Mouse (Mus musculus): ENCODE results near the gene Adam22. TPM values are rescaled to one million over a fixed set of nuclear protein-coding genes. Genes with fewer than 3 reads are reported as not detected.

Gene Adam22
- polyA plus RNA-seq (2016; fragmentation: Nextera tagmentation; extraction: Ambion mirVana): 7.3 and 8.1 TPM in 2 replicates

DNA sequence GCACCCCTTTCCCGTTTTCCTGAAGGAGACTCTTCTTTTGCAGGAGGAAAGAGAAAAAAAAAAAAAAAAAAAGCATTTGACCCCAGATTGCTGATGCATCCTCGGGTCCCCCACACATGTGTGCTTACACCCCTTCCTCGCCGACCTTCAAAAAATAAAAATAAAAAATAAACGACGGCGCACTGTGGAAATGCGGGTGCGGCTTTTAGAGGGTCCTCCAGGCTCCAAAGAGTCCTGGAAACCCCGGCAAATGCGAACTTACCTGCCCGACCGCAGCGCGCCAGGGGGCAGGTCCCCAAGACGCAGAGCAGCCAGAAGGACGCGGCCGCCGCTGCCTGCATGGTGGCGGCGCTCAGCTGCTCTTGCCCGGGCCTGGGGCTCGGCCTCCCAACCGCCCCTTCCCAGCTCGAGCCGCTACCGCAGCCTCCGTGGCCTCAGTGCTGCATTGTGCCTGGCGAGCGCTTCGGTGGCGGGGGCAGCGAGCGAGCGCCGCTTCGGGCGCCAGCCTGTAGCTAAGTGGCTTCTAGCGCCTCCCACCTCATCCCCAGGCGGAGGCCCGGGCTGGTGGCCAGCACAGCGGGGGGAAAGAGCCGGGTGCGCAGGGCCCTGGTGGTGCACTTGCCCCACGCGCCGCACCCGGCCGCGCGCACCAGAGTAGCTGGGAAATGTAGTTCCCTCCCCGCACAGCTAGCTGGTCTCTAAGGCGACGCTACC is at the start of gene Adam22:
Gene Adam22, minus strand, starts transcription at position 547 of the 714 bp plus-strand sequence.
- no peaks in the 10 kb centered on the region for H3K36me3 ChIP-seq (replicated peaks)
- peak within 1 kb of the TSS; percentile 75 for H3K4me3 ChIP-seq
- H3K4me1 ChIP-seq: peaks cover 18% of the 10 kb centered on the region
- DNase-seq (ENCODE audit: extremely low spot score, low spot score): peak; percentile 65
- under 1% methylated on average over 55 of the region's 55 CpGs for WGBS
- peaks cover 13% of the 10 kb centered on the region for H3K27me3 ChIP-seq (ENCODE audit: poor library complexity, severe bottlenecking)
- H3K27ac ChIP-seq: peak within 1 kb of the TSS; percentile 88
- H3K9me3 ChIP-seq: 0 out of 2 replicates have a peak, but pooled peaks cover 3% of the 10 kb centered on the region

DNA sequence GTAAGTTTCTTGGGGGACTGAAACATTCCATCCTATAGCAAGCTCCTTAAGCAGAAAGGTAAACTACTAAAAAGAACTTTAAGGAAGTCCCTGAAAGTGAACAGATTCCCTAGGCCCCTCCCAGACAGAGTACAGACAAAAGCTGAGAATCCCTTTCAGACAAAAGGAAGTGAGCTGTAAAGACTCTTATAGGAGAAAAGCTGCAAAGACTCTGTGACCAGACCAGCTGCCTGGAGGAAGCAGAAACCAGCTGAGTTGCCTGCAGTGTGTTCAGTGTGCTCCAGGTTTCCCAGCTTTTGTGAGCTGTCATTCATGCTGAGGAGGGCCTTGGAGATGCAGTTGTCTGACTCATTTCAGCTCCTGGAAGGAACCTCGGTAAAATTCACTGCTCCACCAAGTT is 49.5 kb upstream of the Adam22 start:
- Histone ChIP-seq H3K9me3 (no peaks in the 10 kb centered on the region), H3K4me1 (peaks cover 20% of the 10 kb centered on the region), H3K36me3 (replicated peaks) (peaks cover 81% of the 10 kb centered on the region), H3K4me3 (no peak overlapping the region), H3K27ac (no peak overlapping the region), H3K27me3 (ENCODE audit: poor library complexity, severe bottlenecking) (no peaks in the 10 kb centered on the region)
- DNase-seq (ENCODE audit: extremely low spot score, low spot score): no peak
- 60% methylated on average over 1 of the region's 1 CpGs for WGBS

DNA sequence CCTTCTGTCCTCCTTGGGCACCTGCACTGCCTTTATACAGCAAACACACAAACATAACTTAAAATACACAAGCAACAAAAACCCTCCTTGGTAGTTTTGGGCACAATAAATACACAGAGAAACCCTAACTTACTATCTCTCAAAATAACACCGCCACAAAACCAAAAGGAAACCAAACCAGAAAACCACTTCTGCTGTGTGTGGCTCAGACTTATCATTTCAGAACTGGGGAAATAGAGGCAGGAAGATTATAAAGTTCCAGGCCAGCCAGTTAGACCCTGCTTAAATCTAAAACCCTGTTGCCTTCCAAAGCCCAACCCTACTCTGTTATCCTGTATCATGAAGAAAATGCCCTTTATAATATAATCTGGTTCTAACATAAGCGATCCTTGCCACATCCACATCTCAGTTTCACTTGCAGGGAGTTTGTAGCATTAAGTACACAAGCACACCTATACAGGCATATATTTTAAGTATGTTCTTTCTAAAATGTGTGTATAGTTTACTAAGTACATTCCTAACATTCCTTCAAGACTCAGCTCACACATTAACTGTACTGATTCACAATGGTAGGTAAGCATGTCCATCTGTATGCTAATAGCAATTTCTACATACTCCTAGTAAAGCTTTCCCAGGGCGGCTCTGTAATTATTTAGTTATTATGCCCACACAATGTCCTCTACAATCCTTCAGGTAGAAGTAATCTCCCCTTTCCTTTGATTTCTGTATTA is 48.9 kb upstream of the Adam22 start:
- no peaks in the 10 kb centered on the region for H3K9me3 ChIP-seq
- WGBS: 95% methylated on average over 3 of the region's 3 CpGs
- H3K4me1 ChIP-seq: peaks cover 20% of the 10 kb centered on the region
- DNase-seq (ENCODE audit: extremely low spot score, low spot score): no peak
- H3K27me3 ChIP-seq (ENCODE audit: poor library complexity, severe bottlenecking): no peaks in the 10 kb centered on the region
- H3K36me3 ChIP-seq (replicated peaks): peaks cover 87% of the 10 kb centered on the region
- no peak overlapping the region for H3K27ac ChIP-seq
- no peak overlapping the region for H3K4me3 ChIP-seq

DNA sequence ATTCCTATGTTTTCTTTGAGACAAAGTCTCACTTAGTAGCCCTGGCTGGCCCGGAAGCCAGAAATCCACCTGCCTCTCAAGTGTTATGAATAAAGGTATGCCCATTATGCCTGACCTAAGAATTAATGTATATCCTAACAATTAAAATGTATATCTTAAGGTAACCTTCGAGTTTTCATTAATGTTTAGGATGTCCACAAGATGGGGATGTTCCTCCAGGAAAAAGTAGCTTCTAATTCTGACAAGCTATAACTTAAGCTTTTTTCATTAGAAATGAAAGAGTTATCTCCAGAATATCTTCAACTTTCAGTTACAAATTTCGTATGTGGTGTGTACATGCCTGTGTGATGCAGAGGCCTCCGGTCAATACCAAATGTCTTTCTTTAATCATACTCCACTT is 40.8 kb upstream of the Adam22 start:
- H3K4me3 ChIP-seq: no peak overlapping the region

DNA sequence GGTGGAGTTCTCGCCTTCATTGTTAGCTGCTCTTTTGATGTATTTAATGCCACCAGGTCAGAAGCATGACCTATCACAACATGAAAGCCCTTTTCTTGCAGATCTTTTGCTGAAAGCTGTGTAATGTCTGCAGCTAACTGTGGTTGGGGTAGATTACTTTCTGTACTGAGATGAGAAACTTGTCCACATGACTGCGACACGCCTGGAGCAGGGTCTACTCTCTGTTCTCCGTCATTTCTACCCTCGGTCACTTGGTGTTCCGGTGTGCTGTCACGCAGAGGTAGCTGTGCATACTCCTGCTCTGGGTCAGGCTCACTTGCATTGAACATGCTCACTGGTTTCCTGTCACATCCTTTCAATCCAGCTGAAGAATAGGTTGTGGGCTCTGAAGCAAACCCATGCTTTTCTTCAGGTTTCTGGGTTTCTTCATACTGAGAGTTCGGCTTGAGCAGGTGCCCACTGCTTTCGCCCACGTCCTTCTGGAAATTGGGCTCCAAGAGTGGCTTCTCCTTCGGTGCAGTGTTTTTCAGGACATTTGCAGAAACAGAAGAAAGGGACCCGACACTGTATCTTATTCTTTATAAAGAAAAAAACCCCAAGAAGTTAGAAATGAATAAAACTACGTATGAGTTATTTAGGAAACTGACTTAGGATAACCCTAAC is 29.8 kb upstream of the Adam22 start:
- Histone ChIP-seq H3K4me1 (no peaks in the 10 kb centered on the region), H3K27ac (no peak overlapping the region), H3K36me3 (replicated peaks) (peaks cover 86% of the 10 kb centered on the region), H3K9me3 (no peaks in the 10 kb centered on the region), H3K27me3 (ENCODE audit: poor library complexity, severe bottlenecking) (no peaks in the 10 kb centered on the region), H3K4me3 (no peak overlapping the region)
- DNase-seq (ENCODE audit: extremely low spot score, low spot score): no peak
- WGBS: 92% methylated on average over 13 of the region's 13 CpGs

More for the DNA sequence above, 40.8 kb upstream of the Adam22 start:
- Histone ChIP-seq H3K9me3 (no peaks in the 10 kb centered on the region), H3K36me3 (replicated peaks) (peaks cover 97% of the 10 kb centered on the region), H3K27ac (no peak overlapping the region), H3K27me3 (ENCODE audit: poor library complexity, severe bottlenecking) (no peaks in the 10 kb centered on the region), H3K4me1 (no peaks in the 10 kb centered on the region)
- WGBS: 95% methylated on average over 4 of the region's 4 CpGs
- no peak for DNase-seq (ENCODE audit: extremely low spot score, low spot score)

DNA sequence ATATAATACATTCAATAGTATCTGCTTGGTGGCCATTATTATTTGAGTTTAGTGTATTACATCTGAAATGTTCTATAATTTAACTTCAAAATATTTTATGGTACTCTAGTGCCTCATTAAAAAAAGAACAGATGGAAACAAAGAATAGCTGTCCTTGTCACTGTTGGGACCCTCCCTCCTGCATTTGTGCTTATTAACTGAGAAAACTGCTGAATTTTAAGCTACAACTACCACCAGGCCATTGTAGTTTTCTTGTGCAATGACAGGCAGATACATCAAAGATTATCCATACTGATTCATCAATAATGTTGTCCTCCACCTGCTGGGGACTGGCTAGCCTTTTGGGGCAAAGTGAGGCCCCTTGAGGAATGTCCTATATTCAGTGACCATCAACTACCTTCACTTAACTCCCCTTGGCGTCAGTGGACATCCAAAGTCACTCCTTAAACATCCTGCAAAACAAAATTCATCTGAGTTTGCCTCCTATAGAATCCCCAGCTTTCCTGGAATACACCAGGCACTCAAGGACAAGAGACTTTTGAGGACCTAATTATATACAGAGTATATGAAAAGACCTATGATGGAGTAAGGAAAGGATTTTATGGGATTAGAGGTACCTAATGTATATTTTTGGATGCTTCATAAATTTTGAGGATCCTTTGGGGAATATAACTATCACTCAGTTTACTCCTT is 26.1 kb upstream of the Adam22 start:
- Histone ChIP-seq H3K4me1 (no peaks in the 10 kb centered on the region), H3K9me3 (no peaks in the 10 kb centered on the region), H3K4me3 (no peak overlapping the region), H3K36me3 (replicated peaks) (peaks cover 50% of the 10 kb centered on the region), H3K27ac (no peak overlapping the region), H3K27me3 (ENCODE audit: poor library complexity, severe bottlenecking) (no peaks in the 10 kb centered on the region)
- 66% methylated on average over 1 of the region's 1 CpGs for WGBS
- no peak for DNase-seq (ENCODE audit: extremely low spot score, low spot score)

DNA sequence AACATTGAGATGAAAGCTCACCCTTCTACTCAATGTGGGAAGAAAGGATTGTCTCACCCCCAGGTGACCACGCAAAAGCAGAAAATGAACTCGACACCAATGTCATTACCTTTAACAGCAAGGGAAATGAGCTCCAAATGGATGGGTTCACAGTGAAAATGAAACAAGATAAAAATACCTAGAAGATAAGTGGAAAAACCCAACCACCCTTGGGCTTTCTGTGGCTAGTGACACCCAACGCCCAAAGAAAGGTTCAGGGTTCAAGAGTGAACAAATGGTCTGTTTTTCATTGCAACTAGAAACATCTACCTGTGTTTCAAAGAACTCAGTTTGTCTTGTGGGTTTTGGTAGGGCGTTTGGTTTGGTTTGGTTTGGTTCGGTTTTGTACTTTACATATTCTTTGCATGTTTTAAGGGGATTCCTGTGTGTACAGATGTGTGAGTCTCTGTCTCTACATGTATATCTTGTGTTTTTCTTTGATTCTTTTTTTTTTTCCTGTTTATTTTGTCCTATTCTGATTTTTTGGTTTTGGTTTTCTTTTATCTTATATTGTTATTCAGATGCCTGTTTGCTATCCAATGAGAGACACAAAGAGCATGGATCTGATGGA is 6.4 kb upstream of the Adam22 start:
- no peak for DNase-seq (ENCODE audit: extremely low spot score, low spot score)
- no peaks in the 10 kb centered on the region for H3K9me3 ChIP-seq
- 85% methylated on average over 5 of the region's 5 CpGs for WGBS
- H3K27ac ChIP-seq: no peak overlapping the region
- H3K27me3 ChIP-seq (ENCODE audit: poor library complexity, severe bottlenecking): no peaks in the 10 kb centered on the region
- H3K36me3 ChIP-seq (replicated peaks): no peaks in the 10 kb centered on the region
- no peaks in the 10 kb centered on the region for H3K4me1 ChIP-seq
- H3K4me3 ChIP-seq: no peak overlapping the region

DNA sequence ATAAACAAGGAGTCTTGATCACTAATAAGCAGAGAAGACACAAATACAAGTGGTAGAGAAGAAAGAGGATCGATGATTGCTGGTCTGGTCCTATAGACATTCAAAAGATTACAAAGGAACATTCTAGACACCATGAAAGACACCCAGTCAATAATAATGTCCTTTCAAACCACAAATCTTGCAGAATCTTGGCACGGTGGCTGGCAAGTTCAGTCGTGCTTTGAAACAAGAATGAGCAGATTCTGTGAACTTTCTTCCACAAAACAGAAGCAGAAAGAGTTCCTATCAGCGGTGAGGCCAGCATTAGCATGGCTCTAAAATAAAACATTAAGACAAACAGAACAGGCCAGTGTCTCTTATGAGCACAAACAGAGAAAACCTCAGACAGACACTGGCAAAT is 5.5 kb upstream of the Adam22 start:
- DNase-seq (ENCODE audit: extremely low spot score, low spot score): no peak
- no peaks in the 10 kb centered on the region for H3K36me3 ChIP-seq (replicated peaks)
- H3K27ac ChIP-seq: no peak overlapping the region
- peaks cover 8% of the 10 kb centered on the region for H3K27me3 ChIP-seq (ENCODE audit: poor library complexity, severe bottlenecking)
- no peaks in the 10 kb centered on the region for H3K9me3 ChIP-seq
- H3K4me1 ChIP-seq: no peaks in the 10 kb centered on the region
- H3K4me3 ChIP-seq: no peak overlapping the region
- whole genome bisulfite sequencing: 87% methylated on average over 4 of the region's 4 CpGs

DNA sequence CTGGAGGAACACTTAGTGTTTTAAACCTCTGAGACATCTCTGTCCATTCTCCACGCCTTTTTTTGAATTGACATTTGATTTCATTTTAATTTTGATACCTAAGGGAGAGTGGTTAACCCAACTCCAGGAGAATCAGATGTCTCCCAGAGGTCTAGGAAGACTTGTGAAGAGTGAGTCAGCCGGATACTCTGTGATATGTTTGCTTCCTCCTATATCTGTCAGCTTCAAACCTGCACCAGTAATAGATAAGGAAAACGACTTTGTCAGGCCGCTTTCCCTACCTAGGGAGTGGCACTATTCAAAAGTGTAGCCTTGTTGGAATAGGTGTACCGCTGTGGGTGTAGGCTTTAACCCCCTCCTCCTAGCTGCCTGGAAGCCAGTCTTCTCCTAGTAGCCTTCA is 821 bp upstream of the Adam22 start:
- DNase-seq (ENCODE audit: extremely low spot score, low spot score): no peak
- H3K27ac ChIP-seq: no peak overlapping the region
- peaks cover 13% of the 10 kb centered on the region for H3K27me3 ChIP-seq (ENCODE audit: poor library complexity, severe bottlenecking)
- 0 out of 2 replicates have a peak, but pooled peaks cover 3% of the 10 kb centered on the region for H3K9me3 ChIP-seq
- 83% methylated on average over 5 of the region's 5 CpGs for WGBS
- no peak overlapping the region for H3K4me3 ChIP-seq
- peaks cover 18% of the 10 kb centered on the region for H3K4me1 ChIP-seq
- no peaks in the 10 kb centered on the region for H3K36me3 ChIP-seq (replicated peaks)

DNA sequence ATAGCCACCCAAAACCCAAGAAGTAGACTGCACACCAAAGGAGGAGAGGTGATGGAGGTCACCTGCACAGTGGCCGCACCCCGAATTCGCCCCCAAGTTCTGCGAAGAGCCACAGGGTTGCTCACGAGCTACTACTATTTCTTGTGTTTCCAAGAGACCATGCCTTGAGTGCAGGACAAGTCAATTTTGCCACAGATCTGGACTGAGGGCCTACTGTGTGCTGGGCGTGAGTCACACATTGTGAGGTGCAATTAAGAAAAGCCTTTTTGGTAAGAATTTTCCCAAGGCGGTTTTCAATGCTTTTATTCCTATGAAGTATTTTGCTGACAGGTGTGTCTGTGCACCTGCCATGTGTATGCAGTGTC is 350 bp upstream of the Adam22 start:
- H3K27me3 ChIP-seq (ENCODE audit: poor library complexity, severe bottlenecking): peaks cover 13% of the 10 kb centered on the region
- peak overlapping the region; percentile 75 for H3K4me3 ChIP-seq
- peaks cover 18% of the 10 kb centered on the region for H3K4me1 ChIP-seq
- H3K9me3 ChIP-seq: 0 out of 2 replicates have a peak, but pooled peaks cover 3% of the 10 kb centered on the region
- 33% methylated on average over 7 of the region's 7 CpGs for WGBS
- no peak for DNase-seq (ENCODE audit: extremely low spot score, low spot score)
- H3K36me3 ChIP-seq (replicated peaks): no peaks in the 10 kb centered on the region
- peak overlapping the region; percentile 88; the same call in 1 of the 2 replicates for H3K27ac ChIP-seq

DNA sequence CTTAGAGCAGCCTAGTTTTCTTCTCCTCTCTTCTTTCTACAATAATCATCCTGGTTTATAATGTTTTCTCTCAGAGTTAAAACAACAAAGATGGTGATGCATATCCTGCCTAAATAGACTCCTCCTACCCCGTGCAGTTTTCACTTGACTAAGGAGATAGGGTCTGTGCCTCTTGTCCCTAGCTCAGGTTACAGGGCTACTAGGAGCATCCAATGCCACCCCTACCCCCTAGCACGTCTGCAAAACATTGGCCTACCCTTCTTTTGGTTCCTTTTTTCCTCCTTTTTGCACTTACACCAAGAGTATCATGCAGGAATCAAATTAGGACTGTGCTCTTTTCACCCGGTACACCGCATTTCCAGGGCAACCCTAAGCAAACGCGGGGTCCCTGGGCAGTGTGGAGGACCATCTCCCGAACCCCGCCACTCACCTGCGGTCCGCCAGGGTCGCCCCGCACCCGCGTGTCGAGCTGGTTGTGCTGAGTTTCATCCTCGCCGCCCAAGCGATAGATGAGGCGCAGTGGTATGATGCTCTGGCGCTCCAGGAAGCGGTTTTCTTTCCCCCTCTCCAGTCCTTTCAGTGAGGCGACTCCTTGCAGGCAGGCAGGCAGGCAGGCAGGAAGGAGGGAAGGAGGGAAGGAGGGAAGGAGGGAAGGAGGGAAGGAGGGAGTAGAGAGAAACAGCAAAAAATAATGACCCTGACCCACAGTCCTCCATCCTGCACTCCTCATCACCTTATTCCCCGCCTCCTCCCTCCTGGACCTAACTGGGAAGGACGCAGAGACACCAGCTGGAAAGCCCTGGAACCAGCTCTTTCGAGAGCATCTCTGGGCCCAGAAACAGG is 968 bp downstream of the Adam22 start:
- H3K27ac ChIP-seq: peak overlapping the region; percentile 62; the same call in 1 of the 2 replicates
- WGBS: 2% methylated on average over 25 of the region's 25 CpGs
- peak; percentile 43 for DNase-seq (ENCODE audit: extremely low spot score, low spot score)
- H3K4me1 ChIP-seq: peaks cover 18% of the 10 kb centered on the region
- peaks cover 13% of the 10 kb centered on the region for H3K27me3 ChIP-seq (ENCODE audit: poor library complexity, severe bottlenecking)
- peak overlapping the region; percentile 75 for H3K4me3 ChIP-seq
- H3K36me3 ChIP-seq (replicated peaks): no peaks in the 10 kb centered on the region
- 0 out of 2 replicates have a peak, but pooled peaks cover 3% of the 10 kb centered on the region for H3K9me3 ChIP-seq
